Mouse (Mus musculus) hindbrain, embryonic 11.5 days (tissue): Measurements from ENCODE around the gene Hs1bp3. TPM values are rescaled to one million over a fixed set of nuclear protein-coding genes. Genes with fewer than 3 reads are reported as not detected.
A peak's percentile ranks its signal among the peaks of the same experiment; 100 is the strongest.

Experiments
- ATAC-seq: fragments of 200-750 bp; cut with Nextera tagmentation; 2 replicates; pipeline ENCODE4 v1.8.0; 2017; ENCODE audit warnings: mild to moderate bottlenecking, moderate TSS enrichment, moderate library complexity; ENCODE audit not compliant: low FRiP score
- DNase-seq: peaks from one replicate; pipeline ENCODE4 v3.0.0-alpha.2; 2015; ENCODE audit warnings: low spot score
- H3K27ac ChIP-seq: fragments of 300-500 bp; sonication (generic); 2 replicates; pipeline ENCODE4 v1.5.1; 2014; ENCODE audit warnings: mild to moderate bottlenecking, low read depth, low read length
- H3K27me3 ChIP-seq: fragments of 300-500 bp; sonication (generic); 2 replicates; pipeline ENCODE4 v1.6.1; 2014; ENCODE audit warnings: mild to moderate bottlenecking, low read length, moderate library complexity, mixed read lengths; ENCODE audit not compliant: control insufficient read depth, insufficient read depth
- H3K36me3 ChIP-seq: fragments of 300-500 bp; sonication (generic); 2 replicates; pipeline ENCODE4 v1.6.1; 2014; ENCODE audit warnings: mild to moderate bottlenecking, low read length, moderate library complexity, mixed read lengths; ENCODE audit not compliant: control insufficient read depth, insufficient read depth
- H3K4me1 ChIP-seq: fragments of 300-500 bp; sonication (generic); replicated peaks from 2 replicates; pipeline ENCODE4 v1.6.1; 2014; ENCODE audit warnings: low read length, mixed read lengths; ENCODE audit not compliant: control insufficient read depth, insufficient read depth
- H3K4me2 ChIP-seq: fragments of 300-500 bp; sonication (generic); replicated peaks from 2 replicates; pipeline ENCODE4 v1.6.1; 2014; ENCODE audit warnings: mild to moderate bottlenecking, low read depth, low read length
- H3K4me3 ChIP-seq: fragments of 300-500 bp; sonication (generic); 2 replicates; pipeline ENCODE4 v1.5.1; 2014; ENCODE audit warnings: low read depth, low read length
- H3K9ac ChIP-seq: fragments of 300-500 bp; sonication (generic); 2 replicates; pipeline ENCODE4 v1.6.1; 2014; ENCODE audit warnings: low read depth, low read length
- H3K9me3 ChIP-seq: fragments of 300-500 bp; sonication (generic); 2 replicates; pipeline ENCODE4 v1.6.1; 2016; ENCODE audit warnings: low read length; ENCODE audit not compliant: control insufficient read depth
- WGBS: fragments of 180-500 bp; shearing (Covaris S2); extraction: QIAGEN DNeasy Blood & Tissue Kit; methylation state at CpG from one replicate; pipeline ENCODE4 v1.1.7; 2014; 5-methylcytosine and 5-hydroxymethylcytosine counted together
- polyA plus RNA-seq: library from polyadenylated mRNA; unstranded; fragments of >200 nt; fragmentation: Nextera tagmentation; extraction: Ambion mirVana; gene quantifications from 2 replicates; pipeline ENCODE4 v1.2.1, GENCODE M21; 2014

Hs1bp3 gene
- polyA plus RNA-seq, 1 experiment from 2014 or later: 6.9 TPM

- Histone ChIP-seq H3K27me3 (no peaks in the 10 kb centered on the region), H3K36me3 (no peaks in the 10 kb centered on the region), H3K9ac (no peak overlapping the region), H3K4me3 (no peak overlapping the region), H3K4me2 (no peak overlapping the region), H3K9me3 (no peaks in the 10 kb centered on the region), H3K27ac (no peak overlapping the region), H3K4me1 (peaks cover 5% of the 10 kb centered on the region; the same call in 1 of the 2 replicates)
- DNase-seq: no peak
- ATAC-seq: no peak
- 91% methylated on average over 17 of the region's 17 CpGs for WGBS
These were observed 12.8 kb downstream of the Hs1bp3 start for GRCm38 (mm10) chr12:8325943-8326522.

GRCm38 (mm10) chr12:8326825-8327674, 13.8 kb downstream of the Hs1bp3 start:
- no peaks in the 10 kb centered on the region for H3K36me3 ChIP-seq
- no peaks in the 10 kb centered on the region for H3K9me3 ChIP-seq
- WGBS: 31% methylated on average over 17 of the region's 17 CpGs
- H3K9ac ChIP-seq: peak overlapping the region; percentile 63
- ATAC-seq: peak; percentile 91
- H3K27me3 ChIP-seq: no peaks in the 10 kb centered on the region
- H3K4me3 ChIP-seq: no peak overlapping the region
- peak; percentile 97 for DNase-seq
- H3K4me2 ChIP-seq: no peak overlapping the region
- peaks cover 5% of the 10 kb centered on the region; the same call in 1 of the 2 replicates for H3K4me1 ChIP-seq
- peak overlapping the region; percentile 58; the same call in 1 of the 2 replicates for H3K27ac ChIP-seq

DNA sequence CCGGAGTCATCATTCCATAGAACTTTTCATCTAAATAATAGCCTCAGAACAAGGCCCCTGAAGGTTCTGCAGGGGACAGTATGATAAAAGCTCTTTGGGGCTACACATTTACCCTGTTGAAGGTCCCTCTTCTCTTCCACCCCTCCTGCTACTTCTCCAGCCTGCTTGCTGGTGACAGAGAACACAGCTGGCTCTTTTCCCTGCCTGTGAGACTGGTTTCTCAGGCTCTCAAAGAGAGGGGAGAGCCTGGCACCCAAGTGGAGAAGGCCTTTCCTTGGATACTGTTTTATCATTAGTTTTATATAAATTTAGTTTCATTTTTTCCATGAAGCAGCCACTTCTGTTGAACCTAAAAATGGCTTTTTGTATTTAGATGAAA, 14.4 kb downstream of the Hs1bp3 start:
- WGBS: 60% methylated on average over 1 of the region's 1 CpGs
- no peaks in the 10 kb centered on the region for H3K27me3 ChIP-seq
- H3K4me3 ChIP-seq: no peak overlapping the region
- ATAC-seq: no peak
- no peak overlapping the region for H3K4me2 ChIP-seq
- no peak for DNase-seq
- peak overlapping the region; percentile 58; the same call in 1 of the 2 replicates for H3K27ac ChIP-seq
- H3K36me3 ChIP-seq: no peaks in the 10 kb centered on the region
- no peaks in the 10 kb centered on the region for H3K9me3 ChIP-seq
- peak overlapping the region; percentile 63 for H3K9ac ChIP-seq
- peaks cover 5% of the 10 kb centered on the region; the same call in 1 of the 2 replicates for H3K4me1 ChIP-seq

DNA sequence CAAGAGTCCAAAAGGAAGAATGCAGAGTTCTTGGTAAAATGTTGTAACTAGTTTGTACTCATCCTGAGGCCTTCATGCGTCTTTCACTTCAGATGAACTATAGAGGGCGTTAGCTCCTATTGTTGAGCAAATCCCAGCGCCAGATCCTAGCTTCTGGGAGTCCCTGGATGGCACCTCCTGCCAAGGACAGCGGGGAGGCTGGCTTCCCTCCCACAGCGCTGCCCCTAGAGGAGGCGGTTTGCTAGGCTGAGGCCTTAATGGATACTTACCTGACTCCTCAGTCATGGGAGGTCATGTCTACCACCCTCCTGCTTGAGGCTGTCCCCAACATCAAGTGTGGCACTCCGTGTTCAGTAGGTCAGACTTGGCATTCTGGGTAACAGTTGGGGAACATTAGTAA, 16.0 kb downstream of the Hs1bp3 start:
- ATAC-seq: no peak
- 89% methylated on average over 7 of the region's 7 CpGs for WGBS
- Histone ChIP-seq H3K4me1 (peaks cover 5% of the 10 kb centered on the region; the same call in 1 of the 2 replicates), H3K27me3 (no peaks in the 10 kb centered on the region), H3K9ac (no peak overlapping the region), H3K4me2 (no peak overlapping the region), H3K4me3 (no peak overlapping the region), H3K36me3 (no peaks in the 10 kb centered on the region), H3K9me3 (no peaks in the 10 kb centered on the region), H3K27ac (no peak overlapping the region)
- DNase-seq: no peak

DNA sequence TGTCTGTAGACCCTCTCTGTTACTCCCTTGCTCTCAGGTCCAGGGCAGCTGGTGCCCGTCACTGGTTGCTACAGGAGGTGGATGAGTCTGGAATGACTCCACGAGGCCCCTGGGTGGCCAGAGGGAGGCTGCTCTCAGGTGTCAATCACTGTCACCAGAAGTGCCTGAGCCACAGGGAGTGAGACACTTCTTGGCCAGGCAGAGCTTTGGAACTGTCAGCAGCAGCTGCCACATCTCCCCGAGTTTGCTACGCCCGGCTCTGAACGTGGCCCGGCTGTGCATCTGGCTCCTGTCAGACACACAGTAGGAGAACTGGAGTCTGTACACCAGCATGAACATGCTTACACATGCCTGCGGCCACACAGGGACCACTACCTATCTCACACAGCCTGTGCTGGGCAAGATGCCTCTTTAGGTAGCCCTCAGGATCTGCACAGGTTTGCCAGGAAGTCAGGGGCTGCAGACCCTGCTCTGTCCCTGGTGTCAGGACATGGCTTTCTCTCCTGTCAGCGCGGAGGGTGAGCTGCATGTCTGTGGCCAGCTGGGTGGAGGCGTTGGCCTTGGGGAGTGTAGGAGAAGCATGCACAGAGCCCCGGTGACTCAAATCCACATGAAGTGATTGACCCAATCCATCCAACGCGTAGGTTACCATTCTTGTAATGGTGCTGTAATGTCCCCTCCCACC, 18.4 kb downstream of the Hs1bp3 start:
- Histone ChIP-seq H3K4me1 (peaks cover 5% of the 10 kb centered on the region; the same call in 1 of the 2 replicates), H3K27me3 (no peaks in the 10 kb centered on the region), H3K36me3 (no peaks in the 10 kb centered on the region), H3K4me3 (no peak overlapping the region), H3K9me3 (no peaks in the 10 kb centered on the region), H3K27ac (0 out of 2 replicates have a peak overlapping the region, but pooled peaks have one; percentile 30), H3K9ac (0 out of 2 replicates have a peak overlapping the region, but pooled peaks have one; percentile 20), H3K4me2 (no peak overlapping the region)
- no peak for ATAC-seq
- 60% methylated on average over 14 of the region's 14 CpGs for WGBS
- DNase-seq: peak; percentile 33

DNA sequence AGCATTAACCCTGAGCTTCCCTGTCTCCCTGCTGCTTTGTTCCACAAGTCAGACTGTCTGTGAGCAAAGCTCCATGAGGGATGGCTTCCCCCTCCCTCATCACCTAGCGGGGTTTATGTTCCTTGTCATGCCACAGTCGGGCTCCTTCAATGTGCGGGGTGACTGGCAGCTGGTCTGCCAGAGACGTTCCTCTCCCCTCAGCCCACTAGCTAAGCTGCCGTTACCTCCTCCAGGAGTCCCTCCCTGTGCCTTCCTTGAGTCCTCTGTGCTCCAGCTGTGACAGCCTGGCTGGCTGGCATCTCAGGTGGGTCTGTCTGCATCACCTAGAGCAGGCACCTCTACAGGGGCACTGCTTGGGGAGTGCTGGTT, 18.9 kb downstream of the Hs1bp3 start:
- no peak overlapping the region for H3K27ac ChIP-seq

GRCm38 (mm10) chr12:8333617-8334016, 20.4 kb downstream of the Hs1bp3 start:
- no peak overlapping the region for H3K27ac ChIP-seq

More for the DNA sequence above, 18.9 kb downstream of the Hs1bp3 start:
- H3K9me3 ChIP-seq: no peaks in the 10 kb centered on the region
- H3K9ac ChIP-seq: no peak overlapping the region
- H3K4me2 ChIP-seq: no peak overlapping the region
- no peaks in the 10 kb centered on the region for H3K36me3 ChIP-seq
- no peaks in the 10 kb centered on the region for H3K27me3 ChIP-seq
- no peak for ATAC-seq
- peaks cover 3% of the 10 kb centered on the region; the same call in 1 of the 2 replicates for H3K4me1 ChIP-seq
- no peak overlapping the region for H3K4me3 ChIP-seq
- 55% methylated on average over 5 of the region's 5 CpGs for WGBS
- DNase-seq: no peak

GRCm38 (mm10) chr12:8334261-8334660, 21.0 kb downstream of the Hs1bp3 start:
- Histone ChIP-seq H3K27ac (no peak overlapping the region), H3K36me3 (no peaks in the 10 kb centered on the region), H3K9me3 (no peaks in the 10 kb centered on the region), H3K27me3 (no peaks in the 10 kb centered on the region), H3K4me2 (no peak overlapping the region), H3K9ac (no peak overlapping the region), H3K4me1 (peaks cover 7% of the 10 kb centered on the region), H3K4me3 (no peak overlapping the region)
- no peak for ATAC-seq
- WGBS: 96% methylated on average over 4 of the region's 4 CpGs
- no peak for DNase-seq

More at GRCm38 (mm10) chr12:8333617-8334016, 20.4 kb downstream of the Hs1bp3 start:
- H3K4me2 ChIP-seq: no peak overlapping the region
- DNase-seq: no peak
- no peak overlapping the region for H3K9ac ChIP-seq
- H3K4me3 ChIP-seq: no peak overlapping the region
- WGBS: 90% methylated on average over 8 of the region's 8 CpGs
- H3K36me3 ChIP-seq: no peaks in the 10 kb centered on the region
- no peaks in the 10 kb centered on the region for H3K9me3 ChIP-seq
- no peak for ATAC-seq
- H3K4me1 ChIP-seq: peaks cover under 1% of the 10 kb centered on the region; the same call in 1 of the 2 replicates
- no peaks in the 10 kb centered on the region for H3K27me3 ChIP-seq
